Mouse (Mus musculus) neural tube, embryonic 12.5 days (tissue): ENCODE data around the gene Pde6d. TPM values are rescaled to one million over a fixed set of nuclear protein-coding genes. Genes with fewer than 3 reads are reported as not detected.

Experiments used
- ATAC-seq: fragments of 200-750 bp; cut with Nextera tagmentation; 2 replicates; pipeline ENCODE4 v1.8.0; 2017; ENCODE audit warnings: low read depth, mild to moderate bottlenecking, moderate TSS enrichment, moderate library complexity; ENCODE audit not compliant: low FRiP score
- H3K27ac ChIP-seq: fragments of 300-500 bp; sonication (generic); 2 replicates; pipeline ENCODE4 v1.5.1; 2016
- H3K27me3 ChIP-seq: fragments of 300-500 bp; sonication (generic); replicated peaks from 2 replicates; pipeline ENCODE4 v1.6.1; 2016; ENCODE audit warnings: mild to moderate bottlenecking
- H3K36me3 ChIP-seq: fragments of 300-500 bp; sonication (generic); 2 replicates; pipeline ENCODE4 v1.6.1; 2016; ENCODE audit warnings: mild to moderate bottlenecking
- H3K4me1 ChIP-seq: fragments of 300-500 bp; sonication (generic); 2 replicates; pipeline ENCODE4 v1.6.1; 2016
- H3K4me2 ChIP-seq: fragments of 300-500 bp; sonication (generic); replicated peaks from 2 replicates; pipeline ENCODE4 v1.6.1; 2016; ENCODE audit warnings: mild to moderate bottlenecking
- H3K4me3 ChIP-seq: fragments of 300-500 bp; sonication (generic); 2 replicates; pipeline ENCODE4 v1.5.1; 2016
- H3K9ac ChIP-seq: fragments of 300-500 bp; sonication (generic); 2 replicates; pipeline ENCODE4 v1.6.1; 2016; ENCODE audit warnings: mild to moderate bottlenecking
- H3K9me3 ChIP-seq: fragments of 300-500 bp; sonication (generic); 2 replicates; pipeline ENCODE4 v1.6.1; 2016; ENCODE audit warnings: mild to moderate bottlenecking
- whole genome bisulfite sequencing: fragments of 180-500 bp; shearing (Covaris S2); methylation state at CpG from one replicate; pipeline ENCODE4 v1.1.7; 2016; 5-methylcytosine and 5-hydroxymethylcytosine counted together
- polyA plus RNA-seq: library from polyadenylated mRNA; unstranded; fragments of >200 nt; fragmentation: Nextera tagmentation; extraction: Ambion mirVana; gene quantifications from 2 replicates; pipeline ENCODE4 v1.2.1, GENCODE M21; 2016

The Pde6d gene
- polyA plus RNA-seq, 1 experiment from 2014 or later, result 98.8 TPM

DNA sequence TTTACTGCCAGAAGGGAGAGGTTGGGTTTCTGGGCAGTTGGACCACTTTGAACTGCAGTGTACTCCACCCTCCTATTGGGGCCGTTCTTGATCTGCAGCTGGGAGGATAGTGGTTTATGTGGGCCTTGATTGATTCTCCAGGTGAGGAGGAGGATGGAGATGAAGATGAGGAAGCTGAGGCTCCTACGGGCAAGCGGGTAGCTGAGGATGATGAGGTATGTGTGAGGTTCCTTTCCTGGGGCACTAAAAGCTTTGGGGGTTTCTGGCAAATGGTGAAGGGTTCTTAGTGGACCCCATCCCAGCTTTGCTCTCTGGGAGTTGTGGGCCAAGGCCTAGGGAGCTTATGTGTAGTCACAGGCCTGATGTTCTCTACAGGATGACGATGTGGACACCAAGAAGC is 52.8 kb downstream of the Pde6d start:
- WGBS, result 58% methylated on average over 4 of the region's 4 CpGs
- Histone ChIP-seq H3K27ac (no peak overlapping the region), H3K9me3 (no peaks in the 10 kb centered on the region), H3K27me3 (no peaks in the 10 kb centered on the region), H3K4me1 (peaks cover 35% of the 10 kb centered on the region), H3K9ac (peak overlapping the region; percentile 99), H3K36me3 (peaks cover 32% of the 10 kb centered on the region), H3K4me2 (peak overlapping the region; percentile 98), H3K4me3 (peak overlapping the region; percentile 85)
- no peak for ATAC-seq

DNA sequence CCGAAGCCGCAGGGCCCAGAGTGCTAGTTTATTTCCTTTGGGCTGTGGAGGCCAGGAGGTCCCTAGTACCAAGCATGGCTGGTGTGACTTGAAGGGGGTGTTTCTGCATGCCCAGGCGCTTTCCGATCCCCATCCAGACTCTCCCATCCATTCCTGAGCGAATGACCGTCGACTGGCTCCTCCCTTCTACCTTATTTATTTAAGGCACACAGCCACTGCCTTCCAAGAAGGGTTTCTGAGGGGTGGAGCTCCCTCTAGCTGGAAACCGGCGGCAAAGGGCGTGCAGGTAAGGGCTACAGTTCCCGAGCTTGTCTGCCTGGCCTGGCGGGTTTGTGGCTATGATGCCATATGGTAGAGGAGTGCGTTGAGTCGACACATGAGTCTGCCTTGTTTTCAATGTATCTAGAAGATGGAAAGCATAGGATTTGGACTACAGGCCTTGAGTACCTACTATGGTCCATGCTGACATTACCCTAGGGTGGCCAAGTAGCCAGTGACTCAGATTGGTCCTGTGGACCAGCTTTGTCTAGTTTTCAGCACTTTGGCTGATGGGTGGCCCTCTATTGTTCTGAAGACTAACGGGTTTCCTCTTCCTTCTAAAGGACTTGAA is 53.8 kb downstream of the Pde6d start:
- Histone ChIP-seq H3K27ac (peak overlapping the region; percentile 79; the same call in 1 of the 2 replicates), H3K4me1 (peaks cover 43% of the 10 kb centered on the region), H3K4me2 (peak overlapping the region; percentile 98), H3K9me3 (no peaks in the 10 kb centered on the region), H3K27me3 (no peaks in the 10 kb centered on the region), H3K9ac (peak overlapping the region; percentile 99), H3K36me3 (peaks cover 30% of the 10 kb centered on the region), H3K4me3 (peak overlapping the region; percentile 85)
- under 1% methylated on average over 15 of the region's 15 CpGs for WGBS
- ATAC-seq, result no peak

DNA sequence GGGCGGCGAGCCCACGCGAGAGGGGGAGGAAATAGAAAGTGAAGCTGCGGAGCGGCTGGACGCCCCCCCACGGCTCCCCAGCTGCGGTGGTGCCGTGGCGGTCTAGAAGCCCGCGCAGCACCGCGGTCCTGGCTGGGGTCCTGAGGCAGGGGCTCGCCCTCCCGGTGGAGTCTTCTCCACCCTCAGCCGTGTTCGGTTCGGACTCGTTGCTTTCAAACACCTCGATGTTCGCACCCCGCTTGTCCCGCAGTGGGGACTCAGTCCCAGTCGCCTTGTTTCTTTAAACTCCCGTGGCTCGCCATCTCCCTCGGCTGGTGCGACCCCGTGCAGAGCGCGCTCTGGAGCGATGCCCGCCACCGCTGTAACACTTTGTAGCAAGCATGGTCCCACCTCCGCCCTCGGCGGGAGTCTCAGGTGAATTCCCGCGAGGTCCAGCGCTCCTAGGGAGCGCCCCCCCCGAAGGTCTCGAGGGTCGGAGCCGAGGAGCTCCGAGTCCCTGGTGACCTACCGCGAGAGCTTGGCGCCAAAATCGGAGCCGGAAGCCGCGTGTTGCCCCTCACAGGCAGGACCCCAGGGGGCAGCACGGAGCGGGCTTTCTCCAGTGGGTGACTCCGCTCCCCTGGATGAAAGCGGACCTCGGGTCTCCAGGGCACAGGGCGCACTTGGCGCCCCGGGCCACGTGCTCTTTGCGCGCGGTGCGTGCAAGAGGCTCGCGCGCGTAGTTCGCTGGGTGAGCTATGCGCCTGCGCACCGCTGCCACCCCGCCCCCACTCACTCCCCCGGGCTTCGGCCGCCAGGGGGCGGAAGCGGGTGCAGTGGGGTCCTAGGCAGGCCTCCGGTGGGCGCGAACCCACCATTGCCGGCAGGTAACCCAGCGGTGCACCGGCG is 54.6 kb downstream of the Pde6d start:
- WGBS, result under 1% methylated on average over 89 of the region's 89 CpGs
- Histone ChIP-seq H3K27me3 (no peaks in the 10 kb centered on the region), H3K4me2 (peak overlapping the region; percentile 98), H3K4me3 (peak overlapping the region; percentile 85), H3K9ac (peak overlapping the region; percentile 99), H3K36me3 (peaks cover 27% of the 10 kb centered on the region), H3K27ac (peak overlapping the region; percentile 79), H3K4me1 (peaks cover 43% of the 10 kb centered on the region), H3K9me3 (no peaks in the 10 kb centered on the region)
- ATAC-seq, result no peak

- no peaks in the 10 kb centered on the region for H3K27me3 ChIP-seq
- peak; percentile 1; the same call in 1 of the 2 replicates for ATAC-seq
- H3K4me2 ChIP-seq, result peak overlapping the region; percentile 98
- H3K9me3 ChIP-seq, result no peaks in the 10 kb centered on the region
- peak overlapping the region; percentile 85 for H3K4me3 ChIP-seq
- H3K36me3 ChIP-seq, result peaks cover 27% of the 10 kb centered on the region
- peak overlapping the region; percentile 79 for H3K27ac ChIP-seq
- H3K4me1 ChIP-seq, result peaks cover 42% of the 10 kb centered on the region
- WGBS, result 1% methylated on average over 111 of the region's 111 CpGs
- peak overlapping the region; percentile 99 for H3K9ac ChIP-seq
Measured at GRCm38 (mm10) chr1:86526789-86527598, 55.4 kb downstream of the Pde6d start.

- peak within 1 kb of the TSS; percentile 99 for H3K9ac ChIP-seq
- under 1% methylated on average over 58 of the region's 63 CpGs for WGBS
- no peaks in the 10 kb centered on the region for H3K9me3 ChIP-seq
- H3K27ac ChIP-seq, result peak within 1 kb of the TSS; percentile 99
- H3K4me3 ChIP-seq, result peak within 1 kb of the TSS; percentile 85
- peak within 1 kb of the TSS; percentile 98 for H3K4me2 ChIP-seq
- H3K4me1 ChIP-seq, result peaks cover 37% of the 10 kb centered on the region
- peak; percentile 93 for ATAC-seq
- no peaks in the 10 kb centered on the region for H3K27me3 ChIP-seq
- H3K36me3 ChIP-seq, result peaks cover 24% of the 10 kb centered on the region
Measured at GRCm38 (mm10) chr1:86526116-86526788, 56.2 kb downstream of the Pde6d start, which contains the start of gene Ptma. Gene Ptma (plus strand): TSS chr1:86526726.

DNA sequence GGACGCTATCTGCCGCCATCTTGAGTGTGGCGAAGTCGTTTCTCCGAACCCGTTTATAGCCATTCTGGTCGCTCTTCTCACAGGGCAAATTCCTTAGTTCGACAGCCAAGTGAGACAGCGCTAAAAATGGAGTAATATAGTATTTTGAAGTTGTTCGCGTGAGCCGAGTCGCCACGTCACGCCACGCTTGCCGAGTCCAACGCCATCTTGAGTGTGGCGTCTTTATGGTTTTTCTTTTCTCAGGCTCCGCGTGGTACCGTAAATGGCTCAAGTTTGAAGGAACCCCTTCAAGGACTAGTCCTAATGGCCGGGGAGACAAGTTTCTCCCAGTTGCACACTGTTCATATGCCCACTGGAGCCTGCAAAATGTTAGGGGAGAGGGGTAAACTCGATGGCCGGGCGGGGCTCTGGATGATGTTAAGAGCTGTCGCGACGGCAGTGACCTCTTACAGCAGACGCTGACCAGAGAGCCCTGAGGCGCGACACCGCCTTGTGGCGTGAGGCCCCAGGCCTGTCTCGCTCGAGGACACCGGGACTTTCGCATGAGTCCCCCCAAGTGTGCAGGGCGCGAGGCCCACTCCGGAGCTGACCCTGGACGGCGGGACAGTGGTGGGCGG is 56.8 kb downstream of the Pde6d start:
- peaks cover 30% of the 10 kb centered on the region for H3K4me1 ChIP-seq
- peaks cover 18% of the 10 kb centered on the region for H3K36me3 ChIP-seq
- no peaks in the 10 kb centered on the region for H3K27me3 ChIP-seq
- H3K4me2 ChIP-seq, result peak overlapping the region; percentile 85
- peak overlapping the region; percentile 90 for H3K9ac ChIP-seq
- H3K27ac ChIP-seq, result peak overlapping the region; percentile 99
- H3K9me3 ChIP-seq, result no peaks in the 10 kb centered on the region
- under 1% methylated on average over 44 of the region's 44 CpGs for WGBS
- peak; percentile 17 for ATAC-seq
- peak overlapping the region; percentile 85 for H3K4me3 ChIP-seq

GRCm38 (mm10) chr1:86524619-86525498 is 57.6 kb downstream of the Pde6d start:
- Histone ChIP-seq H3K27ac (peak overlapping the region; percentile 99), H3K9ac (peak overlapping the region; percentile 90), H3K4me3 (peak overlapping the region; percentile 85), H3K36me3 (peaks cover 16% of the 10 kb centered on the region), H3K27me3 (no peaks in the 10 kb centered on the region), H3K9me3 (no peaks in the 10 kb centered on the region), H3K4me2 (peak overlapping the region; percentile 85), H3K4me1 (peaks cover 29% of the 10 kb centered on the region)
- WGBS, result 1% methylated on average over 53 of the region's 53 CpGs
- peak; percentile 81 for ATAC-seq

DNA sequence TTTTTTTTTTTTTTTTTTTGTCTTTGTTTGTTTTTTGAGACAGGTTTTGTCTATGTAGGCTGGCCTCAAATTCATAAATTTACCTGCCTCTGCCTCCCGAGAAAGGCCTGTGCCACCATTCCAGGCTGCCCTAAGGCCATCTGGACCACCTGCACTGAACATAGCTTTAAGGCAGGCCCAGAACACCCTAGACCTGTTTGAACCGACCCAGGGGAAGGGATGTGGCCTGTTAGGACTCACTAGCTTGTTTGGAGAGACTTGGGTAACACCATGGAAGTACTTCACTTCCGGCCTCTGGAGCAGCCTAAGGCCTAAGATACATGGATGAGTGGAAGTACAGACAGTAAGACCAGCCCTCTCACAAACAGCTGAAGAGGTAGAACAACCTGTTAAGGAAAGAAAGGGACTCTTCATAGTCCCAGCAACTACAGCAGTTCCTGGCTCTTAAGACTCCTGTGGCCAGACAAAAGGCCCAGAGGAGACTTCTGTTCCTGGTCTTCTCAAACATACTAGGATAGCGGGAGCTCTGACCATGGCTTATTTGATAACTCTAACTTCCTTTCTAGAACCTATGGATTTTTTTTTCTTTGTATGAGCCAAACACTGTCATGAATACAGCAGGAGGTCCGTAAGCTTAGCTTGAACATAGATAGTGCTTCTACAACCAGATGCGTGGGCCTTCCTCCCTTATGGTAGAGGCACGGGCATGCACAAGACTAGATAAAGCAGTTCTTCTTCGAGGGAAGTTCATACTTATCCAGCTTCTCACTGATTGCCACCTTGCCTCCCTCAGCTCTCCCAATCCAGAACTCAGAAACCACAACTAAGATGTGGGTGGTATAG is 58.4 kb downstream of the Pde6d start:
- H3K27me3 ChIP-seq, result no peaks in the 10 kb centered on the region
- ATAC-seq, result no peak
- H3K4me3 ChIP-seq, result no peak overlapping the region
- peaks cover 21% of the 10 kb centered on the region; the same call in 1 of the 2 replicates for H3K4me1 ChIP-seq
- H3K9me3 ChIP-seq, result no peaks in the 10 kb centered on the region
- peaks cover 8% of the 10 kb centered on the region for H3K36me3 ChIP-seq
- peak overlapping the region; percentile 92; the same call in 1 of the 2 replicates for H3K27ac ChIP-seq
- WGBS, result 83% methylated on average over 8 of the region's 8 CpGs
- H3K9ac ChIP-seq, result peak overlapping the region; percentile 90; the same call in 1 of the 2 replicates
- peak overlapping the region; percentile 85 for H3K4me2 ChIP-seq

DNA sequence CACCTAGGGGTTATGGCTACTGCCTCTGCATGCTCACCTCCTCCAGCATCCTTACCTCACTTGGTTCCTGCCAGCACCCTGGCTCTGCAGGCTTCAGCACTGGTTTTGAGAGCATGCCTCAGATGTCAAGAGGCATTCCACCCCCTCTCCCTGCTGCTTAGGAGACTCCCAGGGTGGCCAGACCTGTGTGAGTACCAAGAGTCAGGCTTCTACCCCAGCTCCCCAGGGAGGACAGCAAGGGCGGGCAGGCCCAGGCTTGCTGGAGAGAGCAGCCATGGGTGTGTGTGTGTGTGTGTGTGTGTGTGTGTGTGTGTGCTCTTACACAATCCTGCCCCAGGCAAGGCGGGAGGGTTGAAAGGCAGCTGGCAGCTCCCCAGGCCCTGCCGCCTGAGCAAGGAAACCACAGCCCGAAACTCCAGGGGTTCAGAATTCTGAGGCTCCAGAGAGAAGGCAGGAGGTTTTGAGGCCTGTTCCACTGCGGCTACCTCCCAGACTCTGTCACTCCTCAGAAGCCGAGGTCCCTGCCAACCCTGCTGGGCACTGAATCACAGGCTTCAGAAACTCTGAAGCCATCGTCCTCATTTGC is 60.0 kb downstream of the Pde6d start:
- Histone ChIP-seq H3K9ac (peak overlapping the region; percentile 29; the same call in 1 of the 2 replicates), H3K36me3 (no peaks in the 10 kb centered on the region), H3K4me3 (0 out of 2 replicates have a peak overlapping the region, but pooled peaks have one; percentile 1), H3K4me1 (peaks cover 16% of the 10 kb centered on the region; the same call in 1 of the 2 replicates), H3K4me2 (no peak overlapping the region), H3K27ac (0 out of 2 replicates have a peak overlapping the region, but pooled peaks have one; percentile 26), H3K9me3 (no peaks in the 10 kb centered on the region), H3K27me3 (no peaks in the 10 kb centered on the region)
- ATAC-seq, result no peak
- WGBS, result 65% methylated on average over 7 of the region's 7 CpGs
